ENCODE assay signal across 8 mouse cellular contexts in the genomic region with DNA sequence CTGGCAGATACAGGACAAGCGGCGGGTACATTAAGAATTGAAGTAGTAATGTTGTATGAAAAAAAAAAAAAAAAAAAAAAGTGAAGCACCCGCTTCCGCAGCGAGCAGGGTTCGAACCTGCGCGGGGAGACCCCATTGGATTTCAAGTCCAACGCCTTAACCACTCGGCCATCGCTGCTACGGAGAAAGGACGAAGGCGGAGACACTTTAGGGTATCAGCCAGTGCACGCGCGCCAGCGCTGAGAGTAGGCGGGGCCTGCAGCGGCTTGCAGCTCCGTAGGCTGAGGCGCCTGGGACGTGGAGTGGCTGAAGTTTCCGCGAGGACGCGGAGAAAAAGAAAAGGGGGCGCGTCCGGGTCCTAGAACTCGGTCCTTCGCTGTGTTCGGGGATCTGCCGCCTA. TPM values are rescaled to one million over a fixed set of nuclear protein-coding genes. Genes with fewer than 3 reads are reported as not detected.
A peak's percentile ranks its signal among the peaks of the same experiment; 100 is the strongest.
DNase-seq lines count a peak whose midpoint lies in the region; ATAC-seq and TF ChIP-seq lines count a peak whose summit lies in the region.

No protein-coding gene starts in this region.

- peaks cover 82% of the 10 kb centered on the region for H3K4me1 ChIP-seq in erythroblast, embryonic 14.5 days (ENCODE audit: control insufficient read depth)
- no peaks in the 10 kb centered on the region for H3K4me1 ChIP-seq in heart, embryonic 11.5 days (ENCODE audit: control insufficient read depth, insufficient read depth, low read length)
- H3K4me1 ChIP-seq in kidney, embryonic 16.5 days (ENCODE audit: insufficient read depth, low read length): no peaks in the 10 kb centered on the region; the same call in 1 of the 2 replicates
- peaks cover 3% of the 10 kb centered on the region for H3K4me1 ChIP-seq in liver, adult 2 months (ENCODE audit: control insufficient read depth, insufficient read depth, low read length)

- TF ChIP-seq CTCF in C2C12 (IDR thresholded peaks at IDR 0.05; ENCODE audit: control insufficient read depth, insufficient read depth, insufficient read length): no peak
- no peak for TF ChIP-seq CTCF in brain, embryonic 14.5 days (IDR thresholded peaks at IDR 0.05; ENCODE audit: borderline replicate concordance, extremely low read depth, insufficient read depth, insufficient read length)
- TF ChIP-seq CTCF in liver, adult 2 months (IDR thresholded peaks at IDR 0.05; ENCODE audit: low read depth, low read length): no peak

- H3K36me3 ChIP-seq in C2C12 (ENCODE audit: control insufficient read depth, insufficient read depth) (no peaks in the 10 kb centered on the region), myocyte (ENCODE audit: control insufficient read depth, insufficient read depth) (no peaks in the 10 kb centered on the region)
- H3K36me3 ChIP-seq in erythroblast, embryonic 14.5 days (ENCODE audit: control insufficient read depth): no peaks in the 10 kb centered on the region; the same call in 1 of the 2 replicates
- H3K36me3 ChIP-seq in heart, embryonic 11.5 days (ENCODE audit: control insufficient read depth, insufficient read depth, low read length): no peaks in the 10 kb centered on the region
- H3K36me3 ChIP-seq in kidney, embryonic 16.5 days (ENCODE audit: insufficient read depth, low read length): no peaks in the 10 kb centered on the region
- H3K36me3 ChIP-seq in liver, adult 2 months (ENCODE audit: control insufficient read depth, insufficient read depth, low read length): no peaks in the 10 kb centered on the region
- H3K36me3 ChIP-seq in splenic B cell, adult 2 months (ENCODE audit: control insufficient read depth, insufficient read depth, low read length, poor library complexity, severe bottlenecking): no peaks in the 10 kb centered on the region

- no peak for TF ChIP-seq POLR2A in brain, embryonic 14.5 days (IDR thresholded peaks at IDR 0.05; ENCODE audit: borderline replicate concordance, extremely low read depth, insufficient read depth, insufficient read length, poor library complexity, severe bottlenecking)
- TF ChIP-seq POLR2A in liver, adult 2 months (IDR thresholded peaks at IDR 0.05; ENCODE audit: extremely low read depth, insufficient read depth, low read length): no peak
- no peak for TF ChIP-seq POLR2A in myocyte (IDR thresholded peaks at IDR 0.05; ENCODE audit: insufficient read length, low read depth)

- under 1% methylated on average over 34 of the region's 34 CpGs for WGBS in heart, embryonic 11.5 days (ENCODE audit: insufficient replicate concordance)
- WGBS in kidney, embryonic 16.5 days: under 1% methylated on average over 34 of the region's 34 CpGs
- WGBS in liver, adult 2 months: under 1% methylated on average over 34 of the region's 34 CpGs

- H3ac ChIP-seq in C2C12 (ENCODE audit: control insufficient read depth, insufficient read length, low read depth) (peak overlapping the region; percentile 86), myocyte (ENCODE audit: control insufficient read depth, insufficient read length) (peak overlapping the region; percentile 28)

- H3K4me2 ChIP-seq in heart, embryonic 11.5 days: peak overlapping the region; percentile 84
- peak overlapping the region; percentile 83 for H3K4me2 ChIP-seq in kidney, embryonic 16.5 days (replicated peaks; ENCODE audit: low read depth, low read length)
- H3K4me2 ChIP-seq in myocyte (ENCODE audit: low read depth): peak overlapping the region; percentile 99

- peak; percentile 99 for DNase-seq in brain, embryonic 14.5 days (ENCODE audit: low read depth)
- DNase-seq in liver, adult 2 months (ENCODE audit: extremely low read depth, low read depth, low spot score): peak; percentile 83
- DNase-seq in splenic B cell, adult 2 months (ENCODE audit: low read depth, low spot score): peak; percentile 100

- H3K4me3 ChIP-seq in C2C12 (ENCODE audit: insufficient read depth, poor library complexity, severe bottlenecking): peak overlapping the region; percentile 84
- H3K4me3 ChIP-seq in erythroblast, embryonic 14.5 days (replicated peaks): peak overlapping the region; percentile 85
- peak overlapping the region; percentile 81 for H3K4me3 ChIP-seq in heart, embryonic 11.5 days (ENCODE audit: low read depth, low read length)
- peak overlapping the region; percentile 81 for H3K4me3 ChIP-seq in kidney, embryonic 16.5 days (ENCODE audit: low read length)
- H3K4me3 ChIP-seq in liver, adult 2 months (ENCODE audit: insufficient read depth, low read depth, low read length): peak overlapping the region; percentile 74
- H3K4me3 ChIP-seq in myocyte: peak overlapping the region; percentile 70

- H3K27me3 ChIP-seq in C2C12 (ENCODE audit: control insufficient read depth, insufficient read depth, insufficient read length) (no peaks in the 10 kb centered on the region), myocyte (ENCODE audit: control insufficient read depth, insufficient read depth, insufficient read length) (no peaks in the 10 kb centered on the region)
- H3K27me3 ChIP-seq in erythroblast, embryonic 14.5 days (ENCODE audit: control insufficient read depth): no peaks in the 10 kb centered on the region
- H3K27me3 ChIP-seq in heart, embryonic 11.5 days (ENCODE audit: control insufficient read depth, insufficient read depth, low read length): no peaks in the 10 kb centered on the region
- H3K27me3 ChIP-seq in kidney, embryonic 16.5 days (ENCODE audit: insufficient read depth, low read length): no peaks in the 10 kb centered on the region
- H3K27me3 ChIP-seq in liver, adult 2 months (ENCODE audit: control insufficient read depth, insufficient read depth, low read length): no peaks in the 10 kb centered on the region
- H3K27me3 ChIP-seq in splenic B cell, adult 2 months (ENCODE audit: control insufficient read depth, insufficient read depth, low read length, poor library complexity, severe bottlenecking): no peaks in the 10 kb centered on the region

- H3K79me3 ChIP-seq in C2C12 (ENCODE audit: low read depth): no peaks in the 10 kb centered on the region

- H3K9ac ChIP-seq in heart, embryonic 11.5 days (ENCODE audit: low read depth, low read length): peak overlapping the region; percentile 88
- peak overlapping the region; percentile 88 for H3K9ac ChIP-seq in kidney, embryonic 16.5 days (replicated peaks; ENCODE audit: low read length)
- peak overlapping the region; percentile 70 for H3K9ac ChIP-seq in liver, adult 2 months (ENCODE audit: low read depth, low read length)

- peak; percentile 93 for ATAC-seq in heart, embryonic 11.5 days (replicated peaks; ENCODE audit: insufficient number of reproducible peaks, low FRiP score, low TSS enrichment)
- ATAC-seq in kidney, embryonic 16.5 days (ENCODE audit: low FRiP score, low TSS enrichment): peak; percentile 92

- H3K9me3 ChIP-seq in erythroblast, embryonic 14.5 days (ENCODE audit: control insufficient read depth, low read length): no peaks in the 10 kb centered on the region
- H3K9me3 ChIP-seq in heart, embryonic 11.5 days (replicated peaks; ENCODE audit: control insufficient read depth, low read length): no peaks in the 10 kb centered on the region
- no peaks in the 10 kb centered on the region for H3K9me3 ChIP-seq in kidney, embryonic 16.5 days (ENCODE audit: low read length)

- H3K27ac ChIP-seq in heart, embryonic 11.5 days (ENCODE audit: low read depth, low read length): peak overlapping the region; percentile 84
- H3K27ac ChIP-seq in kidney, embryonic 16.5 days (ENCODE audit: low read length): peak overlapping the region; percentile 83
- H3K27ac ChIP-seq in liver, adult 2 months (replicated peaks; ENCODE audit: insufficient read depth, low read depth, low read length): 0 out of 2 replicates have a peak overlapping the region, but pooled peaks have one; percentile 2

- H3K79me2 ChIP-seq in C2C12 (ENCODE audit: control insufficient read depth, insufficient read depth) (no peaks in the 10 kb centered on the region), myocyte (ENCODE audit: control insufficient read depth, insufficient read depth) (no peaks in the 10 kb centered on the region)
- H3K79me2 ChIP-seq in liver, adult 2 months (ENCODE audit: control insufficient read depth, insufficient read depth, low read length): no peaks in the 10 kb centered on the region

RNA-seq across cellular contexts. Expression of a gene that starts 0.5 kb away (rescaled TPM):
- polyA plus RNA-seq in C2C12 (2012; fragmentation: generic; extraction: Trizol): 0.01 TPM
- polyA plus RNA-seq in brain, embryonic 14.5 days (2012; rRNA removed): 0.10 and 0.25 TPM in 2 replicates
- not detected in 2 replicates for polyA plus RNA-seq in erythroblast, embryonic 14.5 days (2012)
- 17.5 and 19.0 TPM in 2 replicates for polyA plus RNA-seq in heart, embryonic 11.5 days (2014; fragmentation: Nextera tagmentation; extraction: Ambion mirVana)
- polyA plus RNA-seq in kidney, embryonic 16.5 days (2015; fragmentation: Nextera tagmentation; extraction: Ambion mirVana): 0.49 and 0.55 TPM in 2 replicates
- 0.07 and 0.09 TPM in 2 replicates for total RNA-seq in liver, adult 2 months (2014; rRNA removed)
- not detected in 2 replicates for polyA plus RNA-seq in liver, adult 2 months (2012; rRNA removed)
- 0.17 TPM for polyA plus RNA-seq in myocyte (2012; fragmentation: generic; extraction: Trizol)

RNA-seq across cellular contexts. Expression of a gene that starts 7.8 kb away (rescaled TPM):
- polyA plus RNA-seq in C2C12 (2012; fragmentation: generic; extraction: Trizol) (not detected), myocyte (2012; fragmentation: generic; extraction: Trizol) (not detected)
- polyA plus RNA-seq in brain, embryonic 14.5 days (2012; rRNA removed): not detected in 2 replicates
- not detected in 2 replicates for polyA plus RNA-seq in erythroblast, embryonic 14.5 days (2012)
- polyA plus RNA-seq in heart, embryonic 11.5 days (2014; fragmentation: Nextera tagmentation; extraction: Ambion mirVana): not detected in 2 replicates
- not detected in 2 replicates for polyA plus RNA-seq in kidney, embryonic 16.5 days (2015; fragmentation: Nextera tagmentation; extraction: Ambion mirVana)
- not detected in 2 replicates for total RNA-seq in liver, adult 2 months (2014; rRNA removed)
- not detected in 2 replicates for polyA plus RNA-seq in liver, adult 2 months (2012; rRNA removed)

RNA-seq across cellular contexts. Expression of a gene that starts 47.1 kb away (rescaled TPM):
- polyA plus RNA-seq in C2C12 (2012; fragmentation: generic; extraction: Trizol) (2.8 TPM), myocyte (2012; fragmentation: generic; extraction: Trizol) (2.4 TPM)
- 9.3 and 11.5 TPM in 2 replicates for polyA plus RNA-seq in brain, embryonic 14.5 days (2012; rRNA removed)
- 0.14 and 0.22 TPM in 2 replicates for polyA plus RNA-seq in erythroblast, embryonic 14.5 days (2012)
- 8.6 and 9.2 TPM in 2 replicates for polyA plus RNA-seq in heart, embryonic 11.5 days (2014; fragmentation: Nextera tagmentation; extraction: Ambion mirVana)
- 10.3 and 16.3 TPM in 2 replicates for polyA plus RNA-seq in kidney, embryonic 16.5 days (2015; fragmentation: Nextera tagmentation; extraction: Ambion mirVana)
- total RNA-seq in liver, adult 2 months (2014; rRNA removed): 5.0 and 10.0 TPM in 2 replicates
- 2.7 and 3.2 TPM in 2 replicates for polyA plus RNA-seq in liver, adult 2 months (2012; rRNA removed)

RNA-seq across cellular contexts. Expression of a gene that starts 47.9 kb away (rescaled TPM):
- 4.2 TPM for polyA plus RNA-seq in C2C12 (2012; fragmentation: generic; extraction: Trizol)
- polyA plus RNA-seq in brain, embryonic 14.5 days (2012; rRNA removed): 16.4 and 17.2 TPM in 2 replicates
- polyA plus RNA-seq in erythroblast, embryonic 14.5 days (2012): 0.28 and 0.56 TPM in 2 replicates
- 5.6 and 6.0 TPM in 2 replicates for polyA plus RNA-seq in heart, embryonic 11.5 days (2014; fragmentation: Nextera tagmentation; extraction: Ambion mirVana)
- 4.1 and 5.4 TPM in 2 replicates for polyA plus RNA-seq in kidney, embryonic 16.5 days (2015; fragmentation: Nextera tagmentation; extraction: Ambion mirVana)
- 9.6 and 10.3 TPM in 2 replicates for total RNA-seq in liver, adult 2 months (2014; rRNA removed)
- 1.3 and 1.5 TPM in 2 replicates for polyA plus RNA-seq in liver, adult 2 months (2012; rRNA removed)
- polyA plus RNA-seq in myocyte (2012; fragmentation: generic; extraction: Trizol): 2.4 TPM

Comparison
In these comparisons a context has a peak if more than half of its experiments do, and no peak if none do; other contexts are left out.
1. Peak in every context shown above with its lines: DNase-seq, ATAC-seq, H3K4me3 ChIP-seq and H3K27ac ChIP-seq.
2. H3K27ac ChIP-seq: peak in every context shown above with its lines; median percentile 84 in heart, embryonic 11.5 days; 83 in kidney, embryonic 16.5 days; 2 in liver, adult 2 months.
3. RNA of a gene that starts 0.5 kb away (polyA plus RNA-seq): 17.5 to 19.0 TPM in heart, embryonic 11.5 days; 0.49 to 0.55 TPM in kidney, embryonic 16.5 days, 0.10 to 0.25 TPM in brain, embryonic 14.5 days, 0.17 TPM in myocyte (single experiment), not detected in liver, adult 2 months, 0.01 TPM in C2C12 (single experiment) and not detected in erythroblast, embryonic 14.5 days; every median in the first group is over 10 times any median in the second.